Mouse (Mus musculus) heart, postnatal 4 days (tissue): ENCODE measurements around the gene Zscan5b. TPM values are rescaled to one million over a fixed set of nuclear protein-coding genes. Genes with fewer than 3 reads are reported as not detected.

Experiments used
- total RNA-seq, 2 experiments: library from RNA; stranded (reverse); gene quantifications; 2 replicates each; pipeline ENCODE4 v1.2.3; 2021

Zscan5b gene
- total RNA-seq, 2 experiments from 2014 or later = not detected

Other genes starting within 250 kb of the Zscan5b start
- not detected for gene Vmn1r65, start 211.3 kb upstream of the Zscan5b start, total RNA-seq
- gene Nlrp4c, start 177.1 kb upstream of the Zscan5b start, total RNA-seq = not detected
- 10 to 100 TPM; 43.4 to 50.3 TPM for gene Zfp787, start 66.3 kb upstream of the Zscan5b start, total RNA-seq
- gene Zfp444, start 50.1 kb upstream of the Zscan5b start, total RNA-seq = 10 to 100 TPM; 11.8 to 15.2 TPM
- not detected for gene Galp, start 25.2 kb upstream of the Zscan5b start, total RNA-seq
- not detected for gene Epp13, start 30.4 kb downstream of the Zscan5b start, total RNA-seq
- 1 to 10 TPM; 1.5 to 1.9 TPM for gene Zfp667, start 64.3 kb downstream of the Zscan5b start, total RNA-seq
- gene Zfp583, start 109.0 kb downstream of the Zscan5b start, total RNA-seq = 1 to 10 TPM; 1.8 to 2.5 TPM
- under 1 TPM; 0.24 to 0.38 TPM for gene Gm3854, start 121.5 kb downstream of the Zscan5b start, total RNA-seq
- 1 to 10 TPM; 1.5 to 2.4 TPM for gene Zfp78, start 141.0 kb downstream of the Zscan5b start, total RNA-seq
- gene Zfp28, start 161.0 kb downstream of the Zscan5b start, total RNA-seq = 1 to 10 TPM; 6.3 to 8.3 TPM
- not detected for gene Smim17, start 176.4 kb downstream of the Zscan5b start, total RNA-seq
- not detected for gene Gm20715, start 188.0 kb downstream of the Zscan5b start, total RNA-seq
- not detected for gene Olfr1344, start 216.4 kb downstream of the Zscan5b start, total RNA-seq
- not detected for gene Olfr1336, start 233.9 kb downstream of the Zscan5b start, total RNA-seq
- gene Olfr1346, start 244.8 kb downstream of the Zscan5b start, total RNA-seq = not detected